Mouse (Mus musculus) kidney, postnatal 4 days (tissue): ENCODE data around the gene Hnf4a.

Experiments
- DNase-seq, 2 experiments: peaks; one replicate each; pipeline ENCODE4 v3.0.0; 2021; ENCODE audit warnings: mixed read lengths in 2 of 2

Gene Hnf4a

GRCm38 (mm10) chr2:163552518-163552929 lies 45.9 kb downstream of the Hnf4a start:
- DNase-seq = no peak

- no peak for DNase-seq
These were observed 47.9 kb downstream of the Hnf4a start for GRCm38 (mm10) chr2:163554425-163554982.

DNA sequence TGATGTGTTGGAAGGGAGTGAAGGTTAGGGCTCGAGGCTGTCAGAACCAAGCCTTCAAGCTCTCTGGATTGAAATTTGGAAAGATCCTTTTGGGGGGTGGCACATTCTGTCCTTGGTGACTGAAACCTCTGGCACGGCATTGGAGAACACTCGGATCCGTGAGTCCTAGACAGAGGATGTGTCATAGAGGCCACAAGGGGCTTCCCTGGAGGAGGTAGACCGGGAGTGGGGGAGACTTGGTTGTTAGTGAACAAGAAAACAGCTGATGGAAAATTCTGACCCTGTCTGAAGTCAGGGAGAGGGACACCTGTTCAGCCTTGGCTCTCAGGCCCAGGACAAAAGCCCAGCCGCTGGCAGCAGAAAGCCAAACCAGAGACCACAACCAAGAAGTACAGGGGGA lies 48.4 kb downstream of the Hnf4a start:
- no peak for DNase-seq

GRCm38 (mm10) chr2:163555417-163555816 lies 48.8 kb downstream of the Hnf4a start:
- DNase-seq = no peak

- no peak for DNase-seq
These were observed 51.9 kb downstream of the Hnf4a start for GRCm38 (mm10) chr2:163558548-163558947.

DNA sequence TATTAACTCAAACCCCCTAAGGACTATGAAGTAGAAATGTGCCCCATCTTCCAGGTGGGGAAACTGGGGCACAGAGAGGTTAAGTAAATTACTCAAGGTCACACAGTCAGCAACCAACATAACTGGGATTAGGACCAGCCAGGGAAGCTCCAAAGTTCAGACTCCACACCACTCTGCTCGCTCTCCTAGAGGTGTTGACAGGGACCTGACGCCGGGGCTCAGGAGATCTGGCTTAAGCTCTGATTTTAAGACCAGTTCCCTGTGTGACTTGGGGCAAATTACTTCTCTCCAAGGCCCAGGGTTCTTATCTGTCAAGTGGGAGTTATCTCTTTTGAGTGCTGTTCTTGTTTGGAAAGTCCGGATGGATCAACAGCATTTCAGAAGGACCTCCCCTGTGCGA lies 52.6 kb downstream of the Hnf4a start:
- no peak for DNase-seq

DNA sequence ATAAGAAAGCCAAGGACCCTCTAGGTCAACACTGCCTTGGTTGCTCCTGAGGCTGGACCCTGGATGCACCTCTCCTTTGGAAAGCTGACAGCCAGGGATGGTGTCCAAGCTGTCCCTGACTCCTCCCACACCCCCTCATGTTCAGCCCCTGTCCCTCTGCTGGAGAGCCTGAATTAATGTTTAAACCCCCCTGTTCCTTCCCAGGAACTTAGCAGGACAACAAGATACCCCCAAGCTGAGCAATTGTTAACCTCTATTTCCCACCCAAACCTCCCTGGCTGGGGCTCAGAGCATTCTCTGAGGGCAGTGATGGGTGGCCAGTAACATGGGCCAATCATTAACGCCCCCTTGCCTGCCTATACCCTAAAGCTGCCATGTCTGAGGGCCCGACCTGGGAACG lies 53.6 kb downstream of the Hnf4a start:
- peak; percentile 59 to 76 for DNase-seq

DNA sequence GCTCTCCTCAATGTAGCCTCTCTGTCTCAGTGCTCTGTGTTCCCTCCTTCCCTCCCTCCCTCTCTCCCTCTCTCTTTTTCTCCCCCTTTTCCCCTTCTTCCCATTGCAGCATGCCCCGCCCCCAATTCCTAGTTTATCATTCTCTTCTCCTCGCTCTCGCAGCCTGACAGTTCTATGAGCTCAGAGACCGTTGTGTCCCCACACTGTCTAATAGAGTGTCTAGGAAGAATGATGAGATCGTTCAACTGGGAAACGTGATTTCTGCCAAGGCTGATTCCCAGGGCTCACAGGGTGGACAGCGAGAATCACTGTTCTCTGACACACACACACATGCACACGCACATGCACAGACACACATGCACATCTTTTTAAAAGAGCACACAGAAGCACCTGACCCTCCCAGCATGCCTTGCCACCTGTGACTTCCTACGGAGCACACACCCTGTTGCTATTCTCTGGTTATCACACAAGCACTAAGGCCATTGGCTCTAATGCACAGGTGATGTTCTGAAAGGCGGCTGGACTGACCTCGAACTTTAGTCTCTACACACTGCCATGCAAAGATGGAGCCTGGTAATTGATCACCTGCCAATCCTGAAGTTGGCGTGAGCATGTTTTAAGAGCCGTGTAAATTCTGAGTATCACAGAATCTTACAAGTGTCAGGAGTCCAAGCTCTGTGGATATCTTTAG lies 54.8 kb downstream of the Hnf4a start:
- DNase-seq = no peak

DNA sequence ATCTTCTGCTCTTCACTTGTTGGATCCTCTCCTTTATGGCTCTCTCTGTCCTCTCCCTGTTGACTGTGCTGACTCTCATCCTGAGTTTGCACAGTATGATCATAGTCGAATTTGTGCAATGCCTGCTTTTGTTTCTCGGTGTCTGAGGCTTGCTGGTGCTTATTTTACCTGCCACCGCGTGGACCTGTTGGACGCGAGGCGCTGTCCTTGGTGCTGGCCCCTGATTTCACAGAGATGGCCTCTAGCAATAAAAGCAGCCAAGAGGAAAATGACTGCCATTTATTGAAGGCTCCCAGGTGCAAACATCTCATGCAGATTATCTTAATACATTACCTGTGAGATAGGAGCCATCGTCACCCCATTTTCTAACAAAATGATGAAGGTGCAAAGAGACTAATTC lies 58.0 kb downstream of the Hnf4a start:
- peak; percentile 82 to 83 for DNase-seq

DNA sequence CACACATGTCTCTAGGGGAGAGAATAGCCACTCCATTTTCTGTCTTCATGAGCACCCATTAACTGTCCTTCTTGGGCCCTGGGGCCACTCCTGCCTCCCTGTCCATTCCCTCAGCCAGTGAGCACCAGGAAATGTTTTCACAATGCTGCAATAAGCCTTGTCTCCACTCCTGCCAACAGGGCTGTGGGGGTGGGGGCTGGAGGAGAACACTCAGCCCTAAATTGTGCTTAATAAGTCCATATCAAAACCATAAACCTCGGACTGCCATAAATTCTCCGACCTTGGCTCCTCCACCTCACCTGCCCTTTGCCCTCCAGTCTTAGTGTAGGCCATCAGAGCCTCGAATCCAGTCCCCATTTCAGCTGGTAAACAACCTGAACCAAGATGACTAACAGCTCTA lies 67.7 kb downstream of the Hnf4a start:
- DNase-seq = no peak

- DNase-seq = peak; percentile 16 to 51
These were observed 68.6 kb downstream of the Hnf4a start for GRCm38 (mm10) chr2:163575248-163575647.

GRCm38 (mm10) chr2:163577986-163578385 lies 71.4 kb downstream of the Hnf4a start:
- DNase-seq = no peak

DNA sequence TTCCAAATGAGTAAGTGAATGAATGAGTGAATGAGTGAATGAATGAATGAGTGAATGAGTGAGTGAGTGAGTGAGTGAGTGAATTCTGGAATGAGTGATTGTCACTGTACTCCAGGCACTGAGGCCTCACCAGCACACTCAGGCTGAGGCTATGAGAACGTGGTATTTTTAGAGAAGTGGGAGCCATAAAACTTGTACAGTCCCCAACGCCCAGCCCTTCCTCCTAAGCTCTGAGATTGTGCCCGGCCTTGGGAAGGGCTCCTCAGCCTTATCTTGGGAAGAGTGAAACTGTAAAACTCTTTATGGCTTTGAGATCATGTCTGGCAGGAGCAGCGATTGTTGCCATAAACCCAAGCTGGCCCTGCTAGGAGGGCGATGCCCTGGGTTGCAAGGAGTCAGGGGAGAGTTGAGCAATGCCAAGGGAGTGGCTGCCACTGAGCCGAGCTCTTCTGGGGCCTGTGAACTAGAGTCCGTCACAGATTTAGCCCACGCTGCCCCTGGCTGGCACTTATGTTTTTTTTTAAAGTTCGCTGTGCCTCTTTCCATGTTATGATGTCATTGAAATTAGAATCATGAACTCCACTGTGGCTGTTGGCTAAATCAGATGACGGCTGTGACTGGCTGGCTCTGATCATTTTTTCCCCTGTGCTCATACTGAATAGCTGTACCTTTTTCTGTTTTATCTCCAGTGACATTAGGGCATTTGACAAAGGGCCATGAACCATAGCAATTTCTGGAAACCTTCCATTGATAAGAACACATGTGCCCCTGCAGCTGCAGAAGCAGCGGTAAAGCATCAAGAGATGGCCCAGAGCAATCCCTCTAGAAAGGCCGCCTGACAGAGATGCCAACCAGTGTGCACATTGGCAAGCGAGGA lies 73.7 kb downstream of the Hnf4a start:
- no peak for DNase-seq

DNA sequence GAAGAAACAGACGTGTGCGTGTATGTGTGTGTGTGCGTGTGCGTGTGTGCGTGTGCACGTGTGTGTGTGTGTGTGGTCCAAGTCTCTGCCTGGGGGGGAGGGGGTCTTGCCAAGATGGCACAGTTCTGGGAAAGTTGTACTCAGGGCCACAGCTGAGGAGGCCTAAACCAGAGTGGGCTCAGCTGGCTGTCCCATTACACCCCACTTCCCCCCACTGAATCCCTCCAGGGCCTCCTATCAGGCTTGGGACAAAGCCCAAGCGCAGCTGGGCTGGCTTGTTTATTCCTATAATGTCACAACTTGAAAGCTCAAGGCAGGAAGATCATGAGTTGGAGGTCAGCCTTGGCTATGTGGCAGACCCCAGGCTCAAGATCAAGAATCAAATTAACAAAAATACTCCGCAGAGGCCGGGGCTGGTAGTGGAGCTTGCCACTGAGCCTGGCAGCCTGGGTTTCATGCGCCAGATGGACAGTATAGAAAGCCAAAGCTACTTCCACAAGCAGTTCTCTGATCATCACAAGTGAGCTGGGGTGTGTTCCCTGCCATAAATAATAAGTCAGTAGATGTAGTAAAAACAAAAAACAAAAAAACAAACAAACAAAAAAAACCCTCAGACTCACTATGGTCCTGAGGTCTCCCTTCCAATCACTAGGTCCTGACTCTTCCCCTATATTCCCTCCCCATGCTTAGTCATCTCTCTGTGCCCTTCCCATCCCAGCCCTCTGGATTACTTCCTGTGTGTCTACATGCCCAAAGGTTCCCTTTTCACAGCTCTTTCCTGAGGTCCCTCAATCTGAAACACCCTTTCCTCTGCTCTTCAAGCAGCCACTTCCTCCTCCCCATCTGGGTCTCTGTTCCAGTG lies 76.8 kb downstream of the Hnf4a start:
- no peak for DNase-seq

DNA sequence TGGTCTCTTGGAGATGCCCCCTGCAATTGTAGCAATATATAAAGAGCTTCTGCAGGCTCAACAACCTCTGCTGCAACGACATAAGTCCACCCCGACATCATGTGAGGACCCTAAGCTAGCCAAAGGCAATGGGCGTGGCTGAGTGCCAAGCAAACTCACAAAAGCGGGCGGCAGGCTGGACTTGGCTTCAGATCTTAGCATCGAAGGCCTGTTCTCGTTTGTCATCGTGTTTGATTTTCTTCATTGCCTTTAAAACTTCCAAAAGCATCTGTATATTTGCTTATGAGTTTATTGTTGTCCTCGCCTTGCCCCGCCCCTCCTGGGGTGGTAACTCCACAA lies 77.4 kb downstream of the Hnf4a start:
- no peak for DNase-seq

GRCm38 (mm10) chr2:163586384-163587261 lies 80.0 kb downstream of the Hnf4a start:
- peak; percentile 60 to 65 for DNase-seq

DNA sequence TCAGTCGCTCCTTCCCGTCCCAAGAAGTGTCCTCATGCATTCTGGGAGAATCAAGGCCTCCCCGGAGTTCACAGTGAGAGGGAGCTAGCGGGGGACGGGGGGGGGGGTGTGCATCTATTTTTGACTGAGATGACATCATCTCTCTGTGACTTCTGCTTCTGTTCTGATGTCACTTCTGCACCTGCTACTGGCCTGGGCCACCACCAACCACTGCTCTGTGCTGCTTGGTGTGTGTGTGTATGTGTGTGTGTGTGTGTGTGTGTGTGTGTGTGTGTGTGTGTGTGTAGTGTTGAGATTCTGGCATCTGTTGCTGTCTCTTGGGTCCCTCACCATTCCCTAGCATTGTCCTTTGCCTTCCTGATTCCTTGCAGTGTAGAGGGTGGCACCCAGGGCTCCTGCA lies 80.9 kb downstream of the Hnf4a start:
- DNase-seq = no peak

DNA sequence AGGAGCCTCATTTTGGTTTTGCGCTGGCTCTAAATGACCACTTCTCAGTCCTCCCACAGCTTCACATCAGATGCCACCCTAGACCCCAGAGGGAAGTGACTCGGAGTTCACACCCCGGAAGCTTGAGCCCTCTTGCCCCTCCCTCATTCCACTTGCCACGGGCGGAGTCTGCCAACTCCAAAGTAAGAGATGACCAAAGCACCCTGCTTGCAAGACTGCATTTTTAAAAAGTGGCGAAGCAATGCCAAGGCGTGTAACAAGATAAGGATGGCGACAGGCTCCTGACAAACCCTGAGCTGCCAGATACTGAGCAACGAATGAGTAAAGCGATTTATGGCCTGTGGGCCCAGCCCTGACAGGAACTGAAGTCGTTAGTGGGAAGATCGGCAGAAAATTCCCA lies 83.6 kb downstream of the Hnf4a start:
- DNase-seq = no peak

GRCm38 (mm10) chr2:163590996-163591395 lies 84.4 kb downstream of the Hnf4a start:
- no peak for DNase-seq

DNA sequence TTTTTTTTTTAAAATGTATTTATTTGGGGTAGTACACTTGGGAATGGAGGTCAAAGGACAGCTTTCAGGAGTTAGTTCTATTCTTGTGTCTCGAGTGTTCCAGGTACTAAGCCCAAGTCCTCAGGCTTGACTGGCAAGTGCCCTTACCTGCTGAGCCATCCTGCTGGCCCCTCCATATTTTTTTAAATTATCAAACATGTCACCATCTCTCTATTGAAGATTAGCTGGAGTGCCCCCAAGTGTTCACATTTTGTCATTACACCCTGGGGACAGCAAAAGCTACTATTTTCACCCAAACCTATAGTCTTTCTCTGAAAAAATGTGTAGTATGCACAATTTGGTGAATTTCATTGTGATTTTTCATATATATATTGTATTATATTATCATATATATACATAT lies 85.5 kb downstream of the Hnf4a start:
- DNase-seq = peak; percentile 62 to 68

DNA sequence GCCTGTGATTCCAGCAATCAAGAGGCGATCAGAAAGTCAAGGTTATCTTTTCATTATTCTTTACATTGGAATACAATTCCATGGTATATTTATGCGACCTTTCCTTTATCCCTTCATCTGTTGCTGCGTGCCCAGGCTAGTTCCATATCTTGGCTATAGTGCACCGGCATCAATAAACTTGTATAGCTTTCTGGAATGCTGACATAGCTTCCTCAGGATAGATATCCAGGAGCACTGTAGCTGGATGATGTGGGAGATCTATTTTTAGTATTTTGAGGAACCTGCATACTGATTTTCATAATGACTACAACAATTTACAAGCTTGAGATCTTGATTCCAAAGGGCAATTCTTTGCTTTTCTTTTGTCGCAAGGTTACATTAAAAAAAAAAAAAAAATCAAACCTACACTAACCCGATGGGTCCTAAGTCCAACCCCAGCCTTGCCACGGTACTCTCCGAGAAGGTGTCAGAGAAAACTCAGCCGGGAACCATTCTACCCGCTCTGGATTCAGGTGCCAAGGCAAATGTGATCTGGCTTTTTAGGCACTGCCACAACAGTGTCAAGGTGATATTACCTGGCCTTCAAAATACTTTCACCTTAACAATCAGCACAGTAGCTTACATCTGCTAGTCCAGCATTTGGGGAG lies 87.2 kb downstream of the Hnf4a start:
- DNase-seq = no peak
